Mouse (Mus musculus) midbrain, embryonic 14.5 days (tissue): ENCODE measurements around the gene Vmn1r123. TPM values are rescaled to one million over a fixed set of nuclear protein-coding genes. Genes with fewer than 3 reads are reported as not detected.
"Not testable (repeated sequence)": the region's sequence is repeated elsewhere in the genome, so short reads cannot be mapped to it uniquely, and the experiment has no call there.

ENCODE experiments used
- ATAC-seq: fragments of 200-750 bp; cut with Nextera tagmentation; 2 replicates; pipeline ENCODE4 v1.8.0; 2017; ENCODE audit warnings: moderate number of reproducible peaks, moderate library complexity; ENCODE audit not compliant: low FRiP score, low TSS enrichment
- DNase-seq: peaks from one replicate; pipeline ENCODE4 v3.0.0-alpha.2; 2015
- H3K27ac ChIP-seq: fragments of 300-500 bp; sonication (generic); replicated peaks from 2 replicates; pipeline ENCODE4 v1.5.1; 2014; ENCODE audit warnings: mild to moderate bottlenecking, low read depth, low read length, moderate library complexity
- H3K27me3 ChIP-seq: fragments of 300-500 bp; sonication (generic); 2 replicates; pipeline ENCODE4 v1.6.1; 2014; ENCODE audit warnings: low read length, control low read depth, mixed read lengths; ENCODE audit not compliant: control insufficient read depth, insufficient read depth
- H3K36me3 ChIP-seq: fragments of 300-500 bp; sonication (generic); 2 replicates; pipeline ENCODE4 v1.6.1; 2014; ENCODE audit warnings: low read length, control low read depth; ENCODE audit not compliant: control insufficient read depth, insufficient read depth
- H3K4me1 ChIP-seq: fragments of 300-500 bp; sonication (generic); 2 replicates; pipeline ENCODE4 v1.6.1; 2014; ENCODE audit warnings: mild to moderate bottlenecking, antibody characterized with exemption, low read length, control low read depth; ENCODE audit not compliant: control insufficient read depth, insufficient read depth
- H3K4me2 ChIP-seq: fragments of 300-500 bp; sonication (generic); 2 replicates; pipeline ENCODE4 v1.6.1; 2014; ENCODE audit warnings: mild to moderate bottlenecking, low read length, moderate library complexity
- H3K4me3 ChIP-seq: fragments of 300-500 bp; sonication (generic); replicated peaks from 2 replicates; pipeline ENCODE4 v1.5.1; 2014; ENCODE audit warnings: low read depth, low read length
- H3K9ac ChIP-seq: fragments of 300-500 bp; sonication (generic); replicated peaks from 2 replicates; pipeline ENCODE4 v1.6.1; 2014; ENCODE audit warnings: mild to moderate bottlenecking, low read length, moderate library complexity
- H3K9me3 ChIP-seq: fragments of 300-500 bp; sonication (generic); 2 replicates; pipeline ENCODE4 v1.6.1; 2016; ENCODE audit warnings: low read length, control low read depth, mixed read lengths; ENCODE audit not compliant: control insufficient read depth
- WGBS: fragments of 180-500 bp; shearing (Covaris S2); extraction: QIAGEN DNeasy Blood & Tissue Kit; methylation state at CpG from one replicate; pipeline ENCODE4 v1.1.7; 2014; 5-methylcytosine and 5-hydroxymethylcytosine counted together
- polyA plus RNA-seq: library from polyadenylated mRNA; unstranded; fragments of >200 nt; fragmentation: Nextera tagmentation; extraction: Ambion mirVana; gene quantifications from 2 replicates; pipeline ENCODE4 v1.2.1, GENCODE M21; 2014

Vmn1r123 gene
- not detected in 2 replicates for polyA plus RNA-seq

GRCm38 (mm10) chr7:21161885-21162284 lies at the start of gene Vmn1r123:
TSS of gene Vmn1r123 (plus strand) at chr7:21162185.
- H3K4me3 ChIP-seq, DNase-seq, H3K27me3 ChIP-seq, ATAC-seq, H3K27ac ChIP-seq, H3K9me3 ChIP-seq, H3K9ac ChIP-seq, H3K4me1 ChIP-seq, H3K4me2 ChIP-seq, H3K36me3 ChIP-seq: not testable (repeated sequence)
- 45% methylated on average over 1 of the region's 3 CpGs for WGBS

GRCm38 (mm10) chr7:21134028-21134427 lies 28.0 kb upstream of the Vmn1r123 start, which contains the start of gene Vmn1r122:
TSS of gene Vmn1r122 (minus strand) at chr7:21134128.
- H3K4me3 ChIP-seq, H3K9me3 ChIP-seq, H3K27me3 ChIP-seq, H3K27ac ChIP-seq, H3K9ac ChIP-seq, H3K4me2 ChIP-seq, H3K36me3 ChIP-seq, H3K4me1 ChIP-seq, DNase-seq, ATAC-seq: not testable (repeated sequence)
- WGBS, result 56% methylated on average over 2 of the region's 3 CpGs

GRCm38 (mm10) chr7:21190323-21190722 lies 28.3 kb downstream of the Vmn1r123 start, which contains the start of gene Gm5157:
TSS of gene Gm5157 (minus strand) at chr7:21190423.
- H3K9me3 ChIP-seq, DNase-seq, H3K9ac ChIP-seq, H3K4me2 ChIP-seq, H3K4me3 ChIP-seq, H3K27ac ChIP-seq, H3K36me3 ChIP-seq, H3K4me1 ChIP-seq, ATAC-seq, H3K27me3 ChIP-seq: not testable (repeated sequence)
- WGBS, result 50% methylated on average over 1 of the region's 2 CpGs

Other genes starting within 250 kb of the Vmn1r123 start
- gene Vmn1r118, start 249.8 kb upstream of the Vmn1r123 start, polyA plus RNA-seq, result not detected in 2 replicates
- gene Vmn1r119, start 149.7 kb upstream of the Vmn1r123 start, polyA plus RNA-seq, result not detected in 2 replicates
- not detected in 2 replicates for gene Vmn1r120, start 108.4 kb upstream of the Vmn1r123 start, polyA plus RNA-seq
- gene Vmn1r121, start 63.7 kb upstream of the Vmn1r123 start, polyA plus RNA-seq, result not detected in 2 replicates
- not detected in 2 replicates for gene Vmn1r122, start 28.1 kb upstream of the Vmn1r123 start, polyA plus RNA-seq
- not detected in 2 replicates for gene Gm5157, start 28.2 kb downstream of the Vmn1r123 start, polyA plus RNA-seq
- not detected in 2 replicates for gene Vmn1r124, start 98.4 kb downstream of the Vmn1r123 start, polyA plus RNA-seq
- not detected in 2 replicates for gene Vmn1r125, start 110.0 kb downstream of the Vmn1r123 start, polyA plus RNA-seq
- gene Vmn1r126, start 139.3 kb downstream of the Vmn1r123 start, polyA plus RNA-seq, result not detected in 2 replicates
- not detected in 2 replicates for gene Vmn1r127, start 157.7 kb downstream of the Vmn1r123 start, polyA plus RNA-seq
- gene Vmn1r128, start 187.2 kb downstream of the Vmn1r123 start, polyA plus RNA-seq, result not detected in 2 replicates
- not detected in 2 replicates for gene Vmn1r129, start 199.1 kb downstream of the Vmn1r123 start, polyA plus RNA-seq